Mouse (Mus musculus): Measurements from ENCODE around the gene Lifr.

- TF ChIP-seq CTCF (IDR thresholded peaks at IDR 0.05; ENCODE audit: borderline replicate concordance, control insufficient read depth, extremely low read depth, insufficient read depth, low read length, poor library complexity): no peak
- TF ChIP-seq POLR2A (IDR thresholded peaks at IDR 0.05; ENCODE audit: control insufficient read depth, extremely low read depth, insufficient read depth, low read length, poor library complexity): no peak
Measured at GRCm38 (mm10) chr15:7198816-7199215, 108.4 kb downstream of the Lifr start.

Measured in thymus, adult 2 months (tissue).